Mouse (Mus musculus) layer of hippocampus, postnatal 14 days (tissue): ENCODE data around the gene 2900011O08Rik. TPM values are rescaled to one million over a fixed set of nuclear protein-coding genes. Genes with fewer than 3 reads are reported as not detected.
"Not testable (repeated sequence)": the region's sequence is repeated elsewhere in the genome, so short reads cannot be mapped to it uniquely, and the experiment has no call there.

ENCODE experiments used
- DNase-seq, 2 experiments: peaks; one replicate each; pipeline ENCODE4 v3.0.0; 2021 to 2022; ENCODE audit warnings: low spot score in 2 of 2, mixed read lengths in 1 of 2
- long read RNA-seq, 2 experiments: library from polyadenylated mRNA; stranded (forward); transcript quantifications; one replicate each; pipeline ENCODE4 v2.0.0; 2021
- total RNA-seq, 2 experiments: library from RNA; stranded (reverse); gene quantifications; 2 replicates each; pipeline ENCODE4 v1.2.3; 2021

2900011O08Rik gene
- 100 to 1,000 TPM; 252 to 262 TPM for total RNA-seq
- long read RNA-seq, experiment 1, transcript 2900011O08Rik-201 (6 exons, 2,394 nt): major isoform, 181 of 227 reads
- long read RNA-seq, experiment 1, partial matches to known transcripts: 33 of 227 reads
- long read RNA-seq, experiment 1, other reads (novel, unspliced or antisense): 9 of 227 reads
- long read RNA-seq, experiment 2, transcript 2900011O08Rik-201 (6 exons, 2,394 nt): major isoform, 194 of 262 reads
- long read RNA-seq, experiment 2, transcript 2900011O08Rik-202 (5 exons, 954 nt): minor isoform, 5 of 262 reads
- long read RNA-seq, experiment 2, partial matches to known transcripts: 57 of 262 reads
- long read RNA-seq, experiment 2, other reads (novel, unspliced or antisense): 6 of 262 reads

DNA sequence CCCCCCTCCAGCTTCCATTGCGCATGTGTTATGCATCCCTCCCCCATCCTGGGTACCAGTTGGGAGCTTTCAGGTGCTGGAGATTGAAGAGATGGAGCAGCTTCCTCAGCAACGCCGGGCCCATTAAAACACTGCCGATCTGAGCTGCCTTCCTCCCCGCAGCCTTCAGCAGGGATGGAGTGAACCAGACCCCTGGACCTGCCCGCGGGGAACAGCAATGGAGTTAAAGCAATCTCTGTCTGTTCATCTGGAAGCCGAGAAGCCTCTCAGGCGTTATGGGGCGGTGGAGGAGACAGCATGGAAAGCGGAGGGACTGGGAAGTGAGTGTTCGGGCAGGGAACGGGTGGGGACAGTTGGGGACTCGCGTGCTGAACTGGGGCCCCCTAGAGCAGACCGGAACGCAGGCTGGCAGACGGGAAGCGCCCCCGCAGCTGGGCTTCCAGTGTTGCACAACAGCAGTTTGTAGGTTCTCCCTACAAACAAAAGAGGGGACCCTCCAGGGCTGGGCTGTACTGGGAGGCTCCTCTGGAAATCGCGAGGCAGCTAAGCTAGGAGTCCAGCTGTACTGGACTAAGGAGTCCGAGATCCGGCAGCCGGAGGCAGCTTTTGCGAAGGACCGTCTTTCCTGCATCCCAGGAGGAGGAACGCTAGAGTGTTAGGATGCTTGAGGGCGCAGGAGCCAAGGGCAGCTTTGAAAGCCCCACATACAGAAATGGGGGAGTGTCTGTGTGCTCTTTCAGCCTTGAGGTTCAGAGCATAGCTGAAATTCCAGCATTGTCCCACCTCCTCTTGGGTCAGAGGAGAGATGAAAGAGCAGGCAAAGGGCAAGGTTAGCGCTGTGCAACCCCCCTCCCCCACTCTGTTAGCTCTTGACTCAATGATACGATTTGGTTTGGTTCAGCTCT lies at the start of gene 2900011O08Rik, which contains the start of gene Ifitm7:
Gene 2900011O08Rik, plus strand, starts transcription at position 31 of the 905 bp plus-strand sequence.
Gene Ifitm7, minus strand, starts transcription at position 315 of the 905 bp plus-strand sequence.
- DNase-seq: peak; percentile 69 to 76

DNA sequence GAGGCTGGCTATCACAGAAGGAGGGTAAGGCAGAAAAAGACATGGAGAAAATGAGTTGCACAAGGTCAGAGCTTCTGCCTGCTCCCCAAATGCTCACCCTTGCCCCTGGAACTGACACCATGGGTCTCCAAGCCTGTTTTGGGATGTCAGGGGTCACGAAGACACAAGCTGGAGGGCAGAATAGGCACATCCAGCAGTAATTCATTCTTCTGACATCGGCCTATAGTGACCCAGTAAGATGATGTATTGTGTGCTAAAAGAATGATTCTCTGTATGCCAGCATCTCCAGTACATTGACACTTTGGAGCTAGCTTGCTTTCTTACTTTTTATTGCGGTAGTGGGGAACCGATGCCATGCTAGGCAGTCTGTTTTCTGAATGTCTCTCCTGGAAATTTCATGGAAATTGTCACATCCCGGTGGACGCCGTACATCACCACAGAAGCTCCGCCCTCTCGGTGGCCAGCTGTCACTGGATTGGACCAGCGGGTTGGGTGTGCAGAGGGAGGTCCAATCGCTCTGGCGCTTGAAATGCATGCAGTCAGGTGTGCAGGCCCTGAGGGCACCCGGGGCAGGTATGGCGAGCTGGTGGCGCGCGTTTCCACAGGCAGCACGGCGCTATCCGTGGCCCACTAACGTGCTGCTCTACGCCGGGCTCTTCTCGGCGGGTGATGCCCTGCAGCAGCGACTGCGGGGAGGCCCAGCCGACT lies 46.1 kb upstream of the 2900011O08Rik start:
- DNase-seq: peak; percentile 78 to 87

DNA sequence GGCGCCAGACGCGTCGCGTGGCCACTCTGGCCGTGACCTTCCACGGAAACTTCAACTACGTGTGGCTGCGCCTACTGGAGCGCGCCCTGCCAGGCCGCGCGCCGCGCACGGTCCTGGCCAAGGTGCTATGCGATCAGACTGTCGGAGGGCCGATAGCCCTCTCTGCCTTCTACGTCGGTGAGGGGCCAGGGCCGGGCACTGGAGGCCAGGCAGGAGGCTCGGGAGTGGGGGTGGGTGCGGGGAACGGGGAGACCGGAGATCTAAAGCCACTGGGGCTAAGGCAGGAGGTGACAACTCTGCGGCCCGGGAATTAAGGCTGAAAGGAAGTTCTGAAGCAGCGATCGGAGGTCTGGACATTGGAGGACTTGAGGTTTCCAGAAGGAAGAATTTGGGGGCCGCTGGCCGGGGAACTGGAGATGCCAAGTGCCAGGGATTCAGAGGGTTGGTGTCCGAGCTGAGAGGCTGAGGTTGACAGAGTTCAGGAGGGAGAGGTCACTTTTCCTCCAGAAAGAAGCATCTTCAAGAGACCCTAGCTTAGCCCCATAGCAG lies 45.5 kb upstream of the 2900011O08Rik start:
- DNase-seq: no peak

DNA sequence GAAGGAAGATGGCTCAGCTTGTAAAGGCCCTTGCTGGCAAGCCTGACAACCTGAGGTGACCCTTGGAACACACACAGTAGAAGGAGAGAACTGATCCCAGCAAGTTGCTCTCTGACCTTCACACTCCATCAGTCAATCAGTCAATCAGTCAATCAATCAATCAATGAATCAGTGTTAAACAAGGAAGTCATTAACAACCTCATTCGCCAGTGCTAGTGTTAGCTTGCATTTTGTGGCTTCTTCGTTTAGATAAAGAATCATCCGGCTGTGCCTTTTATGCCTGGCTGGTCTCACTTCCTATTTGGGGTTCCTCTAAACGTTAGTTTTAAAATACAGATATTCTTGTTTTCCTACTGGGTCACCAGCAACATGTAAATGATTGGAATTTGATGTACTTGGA lies 42.2 kb upstream of the 2900011O08Rik start:
- no peak for DNase-seq

DNA sequence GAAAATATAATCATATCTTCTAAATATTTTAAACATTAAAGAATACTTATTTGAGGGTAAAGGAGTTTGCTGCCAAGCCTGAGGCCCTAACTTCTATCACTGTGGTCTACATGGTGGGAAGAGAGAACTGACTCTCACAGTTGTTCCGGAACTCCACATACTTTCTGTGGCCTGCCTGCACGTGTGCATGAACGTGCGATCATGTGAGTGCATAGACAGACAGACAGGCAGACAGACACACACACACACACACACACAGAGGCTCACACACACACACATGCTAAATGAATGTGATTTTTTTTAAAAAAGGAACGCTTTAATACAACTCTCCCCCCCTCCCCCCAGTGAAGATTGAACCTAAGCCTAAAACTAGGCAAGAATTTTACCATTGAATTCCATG lies 41.7 kb upstream of the 2900011O08Rik start:
- DNase-seq: no peak

DNA sequence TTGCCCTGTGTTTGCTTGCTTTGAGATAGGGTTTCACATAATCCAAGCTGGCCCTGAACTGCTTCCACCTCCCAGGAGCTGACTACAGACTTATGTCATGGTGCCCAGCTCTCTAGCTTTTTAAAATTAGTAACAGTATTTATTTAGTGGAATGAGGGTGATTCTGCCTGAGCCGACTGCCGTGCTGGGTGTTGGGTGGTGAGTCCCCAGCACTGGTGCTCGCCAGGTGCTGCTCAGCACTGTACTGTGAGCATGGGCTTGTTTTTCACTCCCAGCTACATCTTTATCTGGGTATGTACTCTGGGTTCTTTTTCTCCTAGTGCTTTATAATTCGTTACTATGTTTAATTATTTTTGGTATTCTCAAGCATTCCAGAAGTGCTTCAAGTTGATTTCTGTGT lies 41.3 kb upstream of the 2900011O08Rik start:
- DNase-seq: no peak

DNA sequence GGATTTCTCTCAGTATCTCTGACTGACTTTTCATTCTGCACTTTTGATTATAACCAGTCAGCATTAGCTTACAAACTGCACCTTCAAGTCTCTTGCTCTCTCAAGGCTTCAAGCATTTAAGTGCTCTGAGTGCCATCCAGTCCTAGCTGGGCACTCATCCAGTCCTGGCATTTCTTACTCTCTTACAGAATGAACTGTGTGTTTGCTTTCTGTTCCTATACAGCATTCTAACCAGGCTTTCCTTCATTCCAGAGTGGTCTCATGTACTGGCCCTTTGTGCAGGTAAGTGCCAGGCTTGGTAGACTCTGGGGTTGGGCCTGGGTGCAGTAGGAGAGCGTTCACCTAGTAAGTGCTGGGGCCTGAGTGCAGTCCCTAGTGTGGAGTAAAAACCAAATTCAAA lies 40.1 kb upstream of the 2900011O08Rik start:
- DNase-seq: no peak

DNA sequence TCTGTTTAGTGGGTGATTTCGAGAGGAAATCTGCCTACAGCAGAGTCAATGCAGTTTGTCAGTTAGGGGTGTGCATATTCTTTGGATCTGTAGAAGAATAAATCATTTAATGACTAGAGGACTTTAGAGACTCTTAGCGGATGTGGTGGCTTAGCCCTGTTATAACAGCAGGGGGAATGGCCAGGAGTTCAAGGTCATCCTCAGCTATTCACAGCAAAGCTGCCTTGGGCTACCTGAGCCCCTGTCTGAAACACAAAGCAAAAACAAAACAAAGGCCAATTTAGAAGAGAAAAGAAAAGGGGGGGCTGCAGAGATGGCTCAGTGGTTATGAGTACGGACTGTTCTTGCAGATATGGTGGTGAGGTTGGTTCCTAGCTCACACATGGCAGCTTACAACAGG lies 35.2 kb upstream of the 2900011O08Rik start:
- no peak for DNase-seq

DNA sequence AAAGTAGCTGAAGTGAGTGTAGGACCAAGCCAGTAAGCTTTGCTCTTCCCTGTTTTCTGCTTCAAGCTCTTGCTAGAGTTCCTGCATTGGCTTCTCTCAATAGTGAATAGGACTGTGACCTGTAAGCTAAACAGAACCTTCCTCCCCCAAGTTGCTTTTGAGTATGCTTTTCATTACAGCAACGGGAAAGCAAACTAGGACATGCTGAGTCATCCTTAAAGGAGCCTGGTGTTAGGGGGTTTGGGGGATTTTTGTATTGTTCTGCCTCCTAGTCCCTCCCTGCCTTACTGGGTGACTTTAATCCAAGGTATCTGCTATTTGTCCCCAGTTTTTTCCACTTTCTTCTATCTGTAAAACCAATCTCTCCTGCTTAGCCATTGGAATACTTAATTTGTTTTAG lies 24.4 kb upstream of the 2900011O08Rik start:
- no peak for DNase-seq

DNA sequence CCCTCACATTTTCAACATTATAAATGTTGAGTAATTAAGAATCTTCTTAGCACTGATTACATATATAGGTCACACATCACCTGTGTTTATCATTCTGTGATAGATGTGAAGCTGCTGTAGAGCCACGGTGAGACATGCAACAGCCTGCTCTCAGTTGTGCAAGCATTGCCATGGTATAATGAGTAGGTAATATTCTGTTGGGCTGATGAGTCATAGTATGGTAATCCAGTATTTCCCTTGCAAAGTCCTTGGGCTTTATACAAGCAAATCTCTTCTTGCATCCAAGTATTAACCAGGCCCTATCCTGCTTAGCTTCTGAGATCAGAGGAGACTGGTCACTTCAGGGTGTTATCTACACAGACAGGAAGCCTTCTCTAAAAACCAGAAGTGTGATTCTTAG lies 17.3 kb upstream of the 2900011O08Rik start:
- no peak for DNase-seq

DNA sequence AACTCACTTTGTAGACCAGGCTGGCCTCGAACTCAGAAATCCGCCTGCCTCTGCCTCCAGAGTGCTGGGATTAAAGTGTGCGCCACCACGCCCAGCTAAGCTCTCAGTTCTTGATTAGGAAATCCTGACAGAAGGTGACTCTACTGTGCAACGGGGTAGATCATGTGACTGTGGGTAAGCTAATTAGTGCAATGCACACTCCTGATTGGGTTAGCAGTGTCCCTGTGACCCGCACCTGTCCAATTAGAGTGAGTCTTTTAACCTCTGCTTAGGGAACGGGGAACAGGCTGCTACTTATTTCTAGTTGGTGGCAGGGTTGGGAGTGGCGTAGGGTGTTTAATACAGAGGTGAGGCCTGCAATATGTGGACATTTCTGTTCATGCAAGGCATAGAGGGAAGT lies 14.4 kb upstream of the 2900011O08Rik start:
- no peak for DNase-seq

DNA sequence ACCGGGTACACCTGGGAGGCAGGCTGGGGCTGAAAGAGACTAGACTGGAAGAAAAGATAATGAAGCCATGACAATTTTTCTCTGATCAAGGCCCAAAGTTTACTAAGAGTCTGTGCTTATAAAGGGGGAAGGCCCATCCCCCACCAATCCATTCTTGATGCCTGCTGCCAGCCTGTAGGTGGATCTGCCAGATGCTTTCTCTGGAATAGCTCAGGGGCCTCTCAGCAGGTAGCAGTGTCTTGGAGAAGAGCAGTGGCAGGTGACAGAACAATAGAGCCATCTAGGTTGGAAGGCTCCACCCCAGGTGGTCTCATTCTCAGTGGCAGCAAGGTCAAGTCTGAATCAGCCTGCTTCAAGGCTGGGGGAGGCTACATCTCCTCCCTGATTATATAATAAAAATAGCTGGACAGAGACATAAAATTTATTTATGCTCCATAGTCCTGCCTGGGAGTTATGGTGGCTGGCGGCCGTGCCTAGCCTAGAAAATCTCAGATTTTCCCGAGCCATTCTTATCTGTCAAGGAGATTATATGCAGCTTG lies 10.0 kb upstream of the 2900011O08Rik start:
- DNase-seq: not testable (repeated sequence)

DNA sequence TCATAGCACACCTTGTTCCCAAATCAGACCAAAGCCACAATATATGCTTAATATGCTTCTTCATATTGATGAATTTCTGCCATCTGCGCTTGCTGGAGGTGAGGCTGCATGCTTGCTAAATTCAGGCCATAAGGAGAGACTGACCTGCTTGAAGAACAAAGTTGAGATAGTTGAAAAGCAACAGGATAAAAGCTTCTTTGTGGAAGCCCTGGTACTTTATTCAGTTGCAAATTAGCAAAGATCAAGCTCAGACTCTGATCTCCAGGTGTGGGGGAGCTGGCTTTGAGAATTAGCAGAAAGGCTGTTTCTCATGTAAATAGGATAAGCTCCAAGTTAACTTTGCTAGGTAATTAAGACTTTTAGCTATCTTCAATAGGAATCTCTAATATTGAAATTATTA lies 9.4 kb upstream of the 2900011O08Rik start:
- DNase-seq: not testable (repeated sequence)

DNA sequence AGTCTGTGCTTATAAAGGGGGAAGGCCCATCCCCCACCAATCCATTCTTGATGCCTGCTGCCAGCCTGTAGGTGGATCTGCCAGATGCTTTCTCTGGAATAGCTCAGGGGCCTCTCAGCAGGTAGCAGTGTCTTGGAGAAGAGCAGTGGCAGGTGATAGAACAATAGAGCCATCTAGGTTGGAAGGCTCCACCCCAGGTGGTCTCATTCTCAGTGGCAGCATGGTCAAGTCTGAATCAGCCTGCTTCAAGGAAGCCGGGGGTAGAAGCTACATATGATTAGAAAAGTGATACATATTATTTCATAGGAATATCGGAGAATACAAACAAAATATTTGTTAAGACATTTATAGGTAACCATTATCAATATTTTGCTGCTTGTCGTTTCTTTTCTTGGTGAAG lies 4.7 kb upstream of the 2900011O08Rik start:
- not testable (repeated sequence) for DNase-seq

DNA sequence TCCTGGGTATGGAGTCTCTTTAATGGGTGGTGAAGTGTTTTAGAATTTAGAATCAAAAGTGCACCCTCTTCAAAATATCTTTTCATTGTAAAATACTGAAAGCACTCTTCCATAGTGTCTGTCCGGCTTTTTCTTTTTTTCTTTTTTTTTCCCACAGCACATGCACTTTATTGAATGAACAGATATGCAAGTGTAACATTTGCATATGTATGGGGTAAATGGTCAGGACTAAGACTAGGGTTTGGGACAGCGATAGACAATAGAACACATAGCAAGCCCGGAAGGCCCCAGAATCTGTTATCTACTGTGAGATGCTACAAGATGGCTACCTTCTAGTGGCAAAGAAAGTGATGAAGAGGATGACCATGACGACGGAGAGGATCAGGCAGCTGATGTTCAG lies 3.2 kb upstream of the 2900011O08Rik start:
- no peak for DNase-seq

DNA sequence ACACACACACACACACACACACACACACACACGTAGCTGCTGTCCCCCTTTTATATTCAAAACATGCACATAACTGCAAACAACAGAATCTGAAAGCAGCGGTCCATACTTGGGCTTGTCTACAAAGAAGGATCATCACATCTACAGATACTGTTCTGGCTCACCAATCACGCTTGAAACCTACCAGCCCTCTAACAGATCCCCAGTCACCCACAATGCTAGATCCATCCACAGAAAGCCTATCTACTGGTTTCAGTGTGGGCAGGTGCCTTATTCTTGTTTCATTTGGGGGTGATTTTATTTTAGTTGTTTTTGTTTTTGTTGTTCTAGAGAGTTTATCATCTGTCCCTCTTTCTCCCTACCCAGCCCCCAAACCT lies 219 bp upstream of the 2900011O08Rik start:
- peak in 1 of 2 experiments; percentile 22 for DNase-seq

DNA sequence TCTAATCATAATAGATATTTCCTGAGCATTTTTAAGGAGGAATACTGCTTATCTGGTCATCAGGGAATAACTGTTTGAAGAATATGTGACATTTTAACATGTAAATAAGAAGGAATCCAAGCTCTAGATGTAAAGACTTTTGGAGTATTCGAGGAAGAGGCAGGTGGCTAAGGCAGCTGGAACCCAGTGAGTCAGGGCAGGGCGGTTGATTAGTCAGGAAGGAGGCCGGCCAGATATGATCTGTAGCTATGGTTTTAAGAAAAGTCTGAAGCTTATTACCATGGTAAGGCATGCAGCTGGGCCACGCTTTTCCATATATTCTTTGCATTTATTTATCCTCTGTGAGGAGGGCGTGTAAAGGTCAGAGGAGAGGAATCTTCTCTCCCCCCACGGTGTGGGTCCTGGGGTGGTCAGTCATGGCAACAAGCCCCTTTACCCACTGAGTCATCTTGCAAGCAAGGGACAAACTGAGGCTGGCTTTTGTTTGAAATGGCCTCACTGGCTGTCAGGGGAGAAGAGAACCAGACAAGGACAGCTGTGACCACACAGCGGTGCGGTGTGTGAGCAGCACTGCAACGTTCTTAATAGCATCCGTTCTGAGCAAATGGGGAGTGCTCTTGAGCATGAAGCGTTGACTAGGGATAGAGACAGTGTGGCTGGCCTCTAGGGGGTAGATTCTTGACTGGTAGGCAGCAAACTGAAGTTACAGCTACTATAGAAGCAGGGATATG lies 6.3 kb downstream of the 2900011O08Rik start:
- DNase-seq: no peak

DNA sequence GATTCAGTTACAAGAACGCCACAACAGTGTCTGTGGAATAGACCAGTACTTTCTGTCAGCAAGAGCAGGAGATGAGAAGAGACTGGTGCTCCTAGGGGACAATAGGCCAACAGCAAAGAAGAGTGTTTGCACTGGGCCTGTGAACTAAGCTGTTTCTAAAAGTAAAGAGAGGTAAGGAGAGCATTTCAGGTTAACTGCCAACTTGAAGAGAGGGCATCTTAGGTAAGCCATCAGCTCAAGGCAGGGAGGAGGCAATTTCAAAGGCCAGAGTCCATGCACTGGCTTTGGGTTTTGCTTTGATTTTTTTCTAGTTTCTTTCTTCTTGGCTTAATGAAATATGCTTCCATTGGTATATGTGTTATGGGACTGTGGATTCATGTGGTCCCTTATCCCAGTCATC lies 7.7 kb downstream of the 2900011O08Rik start:
- no peak for DNase-seq

DNA sequence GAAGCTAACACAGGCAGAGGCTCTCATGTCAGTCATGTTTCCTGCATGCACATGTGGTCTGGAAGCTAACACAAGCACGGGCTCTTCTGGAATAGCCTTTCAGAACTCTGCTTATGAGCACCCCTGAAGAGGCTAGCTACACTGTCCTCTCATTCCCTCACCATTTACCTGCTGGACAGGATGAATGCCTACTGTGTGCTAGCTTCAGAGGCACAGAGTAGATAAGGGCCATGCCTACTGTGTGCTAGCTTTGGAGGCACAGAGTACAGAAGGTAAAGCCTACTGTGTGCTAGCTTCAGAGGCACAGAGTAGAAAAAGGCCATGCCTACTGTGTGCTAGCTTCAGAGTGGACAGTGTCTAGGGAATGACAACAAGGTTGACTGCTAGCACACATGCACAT lies 8.1 kb downstream of the 2900011O08Rik start:
- no peak for DNase-seq
